ENCODE assay signal across 25 mouse cellular contexts in genomic region chr14:16589139-16589538, GRCm38 (mm10).
A peak's percentile ranks its signal among the peaks of the same experiment; 100 is the strongest.
DNase-seq lines count a peak whose midpoint lies in the region; ATAC-seq and TF ChIP-seq lines count a peak whose summit lies in the region.
"Had no signal": no experiment of that assay in that cellular context is flagged by ENCODE, and none has a peak within 500 bp of the region (broad histone marks: within the 10 kb centered on the region; RNA-seq: fewer than 3 reads in every experiment).

No protein-coding gene starts in this region.

- no peak for TF ChIP-seq CTCF in midbrain, postnatal 0 days (IDR thresholded peaks at IDR 0.05)

- H3K4me1 ChIP-seq in hindbrain, embryonic 15.5 days (replicated peaks) = no peaks in the 10 kb centered on the region
- H3K4me1 ChIP-seq in hindbrain, embryonic 12.5 days = no peaks in the 10 kb centered on the region
- H3K4me1 ChIP-seq in midbrain, postnatal 0 days (ENCODE audit: insufficient read depth, low read length) = no peaks in the 10 kb centered on the region
- H3K4me1 ChIP-seq in midbrain, embryonic 11.5 days (ENCODE audit: control insufficient read depth, insufficient read depth, low read length) = no peaks in the 10 kb centered on the region
- H3K4me1 ChIP-seq: embryonic facial prominence, embryonic 15.5 days; forebrain, embryonic 10.5 days; forebrain, embryonic 15.5 days; intestine, embryonic 15.5 days had no signal

- H3K9me3 ChIP-seq in hindbrain, embryonic 15.5 days = no peaks in the 10 kb centered on the region
- no peaks in the 10 kb centered on the region for H3K9me3 ChIP-seq in hindbrain, embryonic 12.5 days (replicated peaks)
- H3K9me3 ChIP-seq in midbrain, postnatal 0 days (ENCODE audit: low read length) = no peaks in the 10 kb centered on the region
- H3K9me3 ChIP-seq in midbrain, embryonic 11.5 days (ENCODE audit: control insufficient read depth, low read length) = no peaks in the 10 kb centered on the region
- H3K9me3 ChIP-seq: embryonic facial prominence, embryonic 15.5 days; forebrain, embryonic 10.5 days; forebrain, embryonic 15.5 days; G1E; intestine, embryonic 15.5 days had no signal

- no peaks in the 10 kb centered on the region for H3K27me3 ChIP-seq in hindbrain, embryonic 15.5 days
- no peaks in the 10 kb centered on the region for H3K27me3 ChIP-seq in hindbrain, embryonic 12.5 days
- no peaks in the 10 kb centered on the region for H3K27me3 ChIP-seq in midbrain, postnatal 0 days (ENCODE audit: insufficient read depth, low read length)
- no peaks in the 10 kb centered on the region for H3K27me3 ChIP-seq in midbrain, embryonic 11.5 days (ENCODE audit: control insufficient read depth, insufficient read depth, low read length)
- H3K27me3 ChIP-seq: embryonic facial prominence, embryonic 15.5 days; forebrain, embryonic 15.5 days; intestine, embryonic 15.5 days; Patski had no signal

- DNase-seq in cerebellum, postnatal 10 days = peak; percentile 19 to 50
- peak; percentile 65 for DNase-seq in midbrain, postnatal 0 days (ENCODE audit: low spot score)
- no peak for DNase-seq in midbrain, embryonic 11.5 days (ENCODE audit: low spot score, missing footprints)
- peak; percentile 39 for DNase-seq in retina, embryonic 14.5 days (ENCODE audit: low spot score)
- DNase-seq in adipocyte (ENCODE audit: low spot score) = no peak
- DNase-seq: adrenal gland, adult 2 months; adrenal gland, postnatal 25 days; B cell, adult 2 months; cerebellum, adult 2 months; embryo, embryonic 11 days; gastrocnemius, postnatal 10 days; heart, adult 2 months had no signal

- H3K4me2 ChIP-seq in hindbrain, embryonic 15.5 days = no peak overlapping the region
- H3K4me2 ChIP-seq in hindbrain, embryonic 12.5 days (replicated peaks) = no peak overlapping the region
- no peak overlapping the region for H3K4me2 ChIP-seq in midbrain, postnatal 0 days (ENCODE audit: low read depth, low read length, poor library complexity, severe bottlenecking)
- H3K4me2 ChIP-seq in midbrain, embryonic 11.5 days = no peak overlapping the region
- H3K4me2 ChIP-seq: embryonic facial prominence, embryonic 15.5 days; forebrain, embryonic 15.5 days; heart, embryonic 11.5 days; intestine, embryonic 15.5 days had no signal

- H3K4me3 ChIP-seq in hindbrain, embryonic 15.5 days = no peak overlapping the region
- H3K4me3 ChIP-seq in hindbrain, embryonic 12.5 days = no peak overlapping the region
- H3K4me3 ChIP-seq in midbrain, postnatal 0 days (ENCODE audit: low read depth, low read length) = no peak overlapping the region
- no peak overlapping the region for H3K4me3 ChIP-seq in midbrain, embryonic 11.5 days (ENCODE audit: low read depth, low read length)
- H3K4me3 ChIP-seq: embryonic facial prominence, embryonic 15.5 days; erythroblast, embryonic 14.5 days; forebrain, embryonic 10.5 days; forebrain, embryonic 15.5 days; heart, adult 2 months; intestine, embryonic 15.5 days had no signal

- H3K27ac ChIP-seq in hindbrain, embryonic 15.5 days (replicated peaks) = no peak overlapping the region
- H3K27ac ChIP-seq in hindbrain, embryonic 12.5 days = no peak overlapping the region
- no peak overlapping the region for H3K27ac ChIP-seq in midbrain, postnatal 0 days (ENCODE audit: low read depth, low read length)
- no peak overlapping the region for H3K27ac ChIP-seq in midbrain, embryonic 11.5 days (ENCODE audit: low read depth, low read length)
- H3K27ac ChIP-seq: embryonic facial prominence, embryonic 15.5 days; forebrain, embryonic 10.5 days; forebrain, embryonic 15.5 days; heart, adult 2 months; intestine, embryonic 15.5 days had no signal

- ATAC-seq in cerebellum, adult (ENCODE audit: insufficient number of reproducible peaks, low FRiP score, low TSS enrichment) = no peak
- ATAC-seq in hindbrain, embryonic 15.5 days (ENCODE audit: low FRiP score, low read depth) = peak; percentile 79
- no peak for ATAC-seq in hindbrain, embryonic 12.5 days (ENCODE audit: low FRiP score)
- ATAC-seq in midbrain, postnatal 0 days (ENCODE audit: low FRiP score) = no peak
- no peak for ATAC-seq in midbrain, embryonic 11.5 days (ENCODE audit: low FRiP score)
- ATAC-seq: activated CD4-positive, CD25-positive, alpha-beta regulatory T cell, adult 4 months; CD4-positive, CD25-positive, alpha-beta regulatory T cell, adult 4 months; forebrain, embryonic 15.5 days; intestine, embryonic 15.5 days; Patski had no signal

- no peak overlapping the region for H3K9ac ChIP-seq in hindbrain, embryonic 15.5 days
- H3K9ac ChIP-seq in hindbrain, embryonic 12.5 days = no peak overlapping the region
- H3K9ac ChIP-seq in midbrain, postnatal 0 days (replicated peaks; ENCODE audit: low read length, poor library complexity, severe bottlenecking) = no peak overlapping the region
- no peak overlapping the region for H3K9ac ChIP-seq in midbrain, embryonic 11.5 days (ENCODE audit: low read length)
- H3K9ac ChIP-seq: embryonic facial prominence, embryonic 15.5 days; forebrain, embryonic 15.5 days; intestine, embryonic 15.5 days had no signal

- H3K36me3 ChIP-seq in hindbrain, embryonic 15.5 days = no peaks in the 10 kb centered on the region
- H3K36me3 ChIP-seq in hindbrain, embryonic 12.5 days = no peaks in the 10 kb centered on the region
- H3K36me3 ChIP-seq in midbrain, postnatal 0 days (ENCODE audit: insufficient read depth, low read length) = no peaks in the 10 kb centered on the region
- H3K36me3 ChIP-seq in midbrain, embryonic 11.5 days (ENCODE audit: control insufficient read depth, insufficient read depth, low read length) = no peaks in the 10 kb centered on the region
- H3K36me3 ChIP-seq: embryonic facial prominence, embryonic 15.5 days; forebrain, embryonic 10.5 days; forebrain, embryonic 15.5 days; G1E; intestine, embryonic 15.5 days had no signal

- WGBS in hindbrain, embryonic 15.5 days = 67% methylated on average over 4 of the region's 4 CpGs
- 72% methylated on average over 4 of the region's 4 CpGs for WGBS in hindbrain, embryonic 12.5 days
- WGBS in midbrain, postnatal 0 days = 74% methylated on average over 4 of the region's 4 CpGs
- WGBS in midbrain, embryonic 11.5 days = 87% methylated on average over 4 of the region's 4 CpGs

Comparison
In these comparisons a context has a peak if more than half of its experiments do, and no peak if none do; other contexts are left out.
1. DNase-seq: peak in cerebellum, postnatal 10 days (2 of 2), midbrain, postnatal 0 days (single experiment) and retina, embryonic 14.5 days (single experiment); none in midbrain, embryonic 11.5 days (single experiment) and adipocyte (single experiment).